Mouse (Mus musculus) liver, adult 2 months (tissue): Measurements from ENCODE around the gene Itgax.

Experiments used
- CTCF ChIP-seq: fragments of 200-500 bp; IDR thresholded peaks from 2 replicates; pipeline ENCODE4 v1.5.1; 2011; ENCODE audit warnings: low read depth, low read length, control low read depth
- POLR2A ChIP-seq: fragments of 200-500 bp; IDR thresholded peaks from 2 replicates; pipeline ENCODE4 v1.6.1; 2011; ENCODE audit warnings: low read length, control low read depth; ENCODE audit not compliant: insufficient read depth; ENCODE audit errors: extremely low read depth

DNA sequence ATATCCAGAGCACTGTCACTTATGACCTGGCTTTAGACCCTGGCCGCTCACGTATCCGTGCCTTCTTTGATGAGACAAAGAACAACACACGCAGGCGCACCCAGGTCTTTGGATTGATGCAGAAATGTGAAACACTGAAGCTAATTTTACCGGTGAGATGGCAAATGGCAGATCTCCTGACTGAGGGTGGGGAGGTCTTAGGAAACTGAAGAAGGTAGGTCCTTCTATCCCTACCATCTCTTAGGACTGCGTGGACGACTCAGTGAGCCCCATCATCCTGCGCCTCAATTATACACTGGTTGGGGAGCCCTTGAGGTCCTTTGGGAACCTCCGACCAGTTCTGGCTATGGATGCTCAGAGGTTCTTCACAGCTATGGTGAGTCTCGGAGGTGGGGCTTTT lies 17.2 kb upstream of the Itgax start:
- TF ChIP-seq POLR2A (no peak), CTCF (no peak)
